Mouse (Mus musculus) heart, adult 2 months (tissue): ENCODE data around the gene Atp13a3.

Experiments used
- CTCF ChIP-seq: fragments of 200-600 bp; IDR thresholded peaks from 2 replicates; pipeline ENCODE4 v1.8.1; 2022; ENCODE audit warnings: antibody characterized with exemption, mild to moderate bottlenecking, moderate library complexity
- POLR2A ChIP-seq: fragments of 200-500 bp; IDR thresholded peaks from 2 replicates; pipeline ENCODE4 v1.6.1; 2011; ENCODE audit warnings: mild to moderate bottlenecking, low read depth, low read length, control low read depth; ENCODE audit not compliant: insufficient read depth

DNA sequence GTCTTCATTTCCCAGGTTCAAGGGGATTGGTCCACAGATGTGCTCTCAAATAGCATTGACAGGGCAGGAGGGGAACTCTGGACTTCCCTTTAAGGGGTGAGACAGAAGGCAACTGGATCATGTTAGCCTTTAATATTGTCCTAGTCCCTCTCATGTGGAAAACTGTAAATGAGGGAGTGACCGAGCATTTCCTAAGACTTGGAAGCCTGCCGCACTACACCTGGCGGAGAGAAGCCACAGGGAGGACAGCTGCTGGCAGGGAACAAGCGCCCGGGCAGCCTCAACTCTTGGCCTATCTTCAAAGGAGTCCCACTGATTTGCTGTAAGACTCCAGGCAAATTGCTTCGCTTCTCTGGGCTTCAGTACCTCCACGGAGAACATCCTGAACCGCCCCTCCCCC, 37.6 kb upstream of the Atp13a3 start:
- TF ChIP-seq CTCF (no peak), POLR2A (no peak)
